Mouse (Mus musculus) forebrain, postnatal 0 days (tissue): Measurements from ENCODE around the gene Nhsl1. TPM values are rescaled to one million over a fixed set of nuclear protein-coding genes. Genes with fewer than 3 reads are reported as not detected.

Experiments used
- ATAC-seq: fragments of 200-750 bp; cut with Nextera tagmentation; 2 replicates; pipeline ENCODE4 v1.8.0; 2017; ENCODE audit warnings: mild to moderate bottlenecking, moderate library complexity
- DNase-seq: peaks from one replicate; pipeline ENCODE4 v3.0.0-alpha.2; 2015
- H3K27ac ChIP-seq: fragments of 300-500 bp; sonication (generic); 2 replicates; pipeline ENCODE4 v1.5.1; 2014; ENCODE audit warnings: low read depth, mild to moderate bottlenecking, antibody characterized with exemption, low read length, moderate library complexity, mixed read lengths
- H3K27me3 ChIP-seq: fragments of 300-500 bp; sonication (generic); 2 replicates; pipeline ENCODE4 v1.6.1; 2014; ENCODE audit warnings: mild to moderate bottlenecking, low read length, mixed read lengths; ENCODE audit not compliant: insufficient read depth
- H3K36me3 ChIP-seq: fragments of 300-500 bp; sonication (generic); 2 replicates; pipeline ENCODE4 v1.6.1; 2014; ENCODE audit warnings: mild to moderate bottlenecking, moderate library complexity; ENCODE audit not compliant: insufficient read depth
- H3K4me1 ChIP-seq: fragments of 300-500 bp; sonication (generic); 2 replicates; pipeline ENCODE4 v1.6.1; 2014; ENCODE audit warnings: antibody characterized with exemption; ENCODE audit not compliant: insufficient read depth
- H3K4me2 ChIP-seq: fragments of 300-500 bp; sonication (generic); 2 replicates; pipeline ENCODE4 v1.6.1; 2014; ENCODE audit warnings: low read depth, mild to moderate bottlenecking, moderate library complexity
- H3K4me3 ChIP-seq: fragments of 300-500 bp; sonication (generic); 2 replicates; pipeline ENCODE4 v1.5.1; 2014; ENCODE audit warnings: low read depth, low read length, mixed read lengths
- H3K9ac ChIP-seq: fragments of 300-500 bp; sonication (generic); 2 replicates; pipeline ENCODE4 v1.6.1; 2014; ENCODE audit warnings: mild to moderate bottlenecking
- H3K9me3 ChIP-seq: fragments of 300-500 bp; sonication (generic); 2 replicates; pipeline ENCODE4 v1.6.1; 2016; ENCODE audit warnings: low read length
- CTCF ChIP-seq: sonication (generic); IDR thresholded peaks from 2 replicates; pipeline ENCODE4 v1.5.1; 2016; ENCODE audit warnings: antibody characterized with exemption, control low read depth, low read depth
- WGBS: fragments of 180-500 bp; shearing (Covaris S2); extraction: QIAGEN DNeasy Blood & Tissue Kit; methylation state at CpG from one replicate; pipeline ENCODE4 v1.1.7; 2014; 5-methylcytosine and 5-hydroxymethylcytosine counted together
- polyA plus RNA-seq: library from polyadenylated mRNA; unstranded; fragments of >200 nt; fragmentation: Nextera tagmentation; extraction: Ambion mirVana; gene quantifications from 2 replicates; pipeline ENCODE4 v1.2.1, GENCODE M21; 2015
- total RNA-seq: library from RNA; depleted of rRNA; stranded (reverse); fragments of >200 nt; gene quantifications from 2 replicates; pipeline ENCODE4 v1.2.3, GENCODE M21; 2014

Gene Nhsl1
- total and polyA plus RNA-seq, 2 experiments from 2014 or later: 8.9 to 22.0 TPM

GRCm38 (mm10) chr10:18408128-18408527 lies 89.3 kb downstream of the Nhsl1 start:
- Histone ChIP-seq H3K9ac (peak overlapping the region; percentile 57), H3K27me3 (no peaks in the 10 kb centered on the region), H3K27ac (peak overlapping the region; percentile 62; the same call in 1 of the 2 replicates), H3K4me2 (peak overlapping the region; percentile 77), H3K4me3 (peak overlapping the region; percentile 45), H3K36me3 (no peaks in the 10 kb centered on the region), H3K4me1 (peaks cover 25% of the 10 kb centered on the region), H3K9me3 (no peaks in the 10 kb centered on the region)
- no peak for TF ChIP-seq CTCF
- DNase-seq (peak; percentile 54), ATAC-seq (no peak)
- WGBS: 1% methylated on average over 11 of the region's 11 CpGs

GRCm38 (mm10) chr10:18408635-18409034 lies 89.8 kb downstream of the Nhsl1 start:
- Histone ChIP-seq H3K4me2 (peak overlapping the region; percentile 77), H3K36me3 (no peaks in the 10 kb centered on the region), H3K9me3 (no peaks in the 10 kb centered on the region), H3K9ac (peak overlapping the region; percentile 57), H3K27me3 (no peaks in the 10 kb centered on the region), H3K27ac (no peak overlapping the region), H3K4me1 (peaks cover 25% of the 10 kb centered on the region), H3K4me3 (peak overlapping the region; percentile 45)
- ATAC-seq (no peak), DNase-seq (peak; percentile 58)
- no peak for TF ChIP-seq CTCF
- 4% methylated on average over 9 of the region's 9 CpGs for WGBS

- Histone ChIP-seq H3K9ac (peak overlapping the region; percentile 57), H3K4me2 (peak overlapping the region; percentile 77), H3K36me3 (no peaks in the 10 kb centered on the region), H3K4me3 (peak overlapping the region; percentile 45), H3K27ac (no peak overlapping the region), H3K4me1 (peaks cover 25% of the 10 kb centered on the region), H3K9me3 (no peaks in the 10 kb centered on the region), H3K27me3 (no peaks in the 10 kb centered on the region)
- no peak for DNase-seq
- 3% methylated on average over 2 of the region's 2 CpGs for WGBS
- no peak for ATAC-seq
- no peak for TF ChIP-seq CTCF
Measured at GRCm38 (mm10) chr10:18409068-18409467, 90.3 kb downstream of the Nhsl1 start.

GRCm38 (mm10) chr10:18411266-18411665 lies 92.5 kb downstream of the Nhsl1 start:
- no peaks in the 10 kb centered on the region for H3K9me3 ChIP-seq
- no peak for ATAC-seq
- H3K36me3 ChIP-seq: no peaks in the 10 kb centered on the region
- peaks cover 25% of the 10 kb centered on the region for H3K4me1 ChIP-seq
- H3K4me3 ChIP-seq: no peak overlapping the region
- no peak for DNase-seq
- H3K27me3 ChIP-seq: no peaks in the 10 kb centered on the region
- H3K27ac ChIP-seq: no peak overlapping the region
- H3K9ac ChIP-seq: no peak overlapping the region
- 76% methylated on average over 2 of the region's 2 CpGs for WGBS
- no peak for TF ChIP-seq CTCF
- H3K4me2 ChIP-seq: peak overlapping the region; percentile 77; the same call in 1 of the 2 replicates

GRCm38 (mm10) chr10:18415946-18416345 lies 97.2 kb downstream of the Nhsl1 start:
- ATAC-seq (no peak), DNase-seq (no peak)
- no peak overlapping the region for H3K9ac ChIP-seq
- no peaks in the 10 kb centered on the region for H3K27me3 ChIP-seq
- no peak overlapping the region for H3K27ac ChIP-seq
- peaks cover 1% of the 10 kb centered on the region; the same call in 1 of the 2 replicates for H3K4me1 ChIP-seq
- no peak overlapping the region for H3K4me2 ChIP-seq
- no peaks in the 10 kb centered on the region for H3K9me3 ChIP-seq
- H3K36me3 ChIP-seq: no peaks in the 10 kb centered on the region
- TF ChIP-seq CTCF: no peak
- H3K4me3 ChIP-seq: no peak overlapping the region
- 92% methylated on average over 11 of the region's 11 CpGs for WGBS

DNA sequence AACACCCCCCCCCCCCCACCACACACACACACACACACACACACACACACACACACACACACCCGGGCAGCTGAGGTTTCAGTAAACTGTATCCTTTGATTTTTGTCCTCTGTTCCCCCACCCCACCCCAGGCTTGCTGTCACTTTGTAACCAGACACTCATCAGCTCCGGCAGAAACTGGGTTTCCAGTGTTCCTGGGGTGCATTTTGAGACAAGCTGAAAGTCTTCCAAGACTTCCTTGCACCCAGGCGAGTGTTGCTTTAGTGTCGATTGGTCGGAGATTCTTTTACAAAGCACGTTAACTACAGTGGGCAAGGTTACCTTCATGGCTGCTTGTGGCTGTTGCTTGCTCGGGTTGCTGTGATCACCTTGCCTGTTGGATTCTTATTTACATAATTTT lies 99.4 kb downstream of the Nhsl1 start:
- peaks cover 4% of the 10 kb centered on the region; the same call in 1 of the 2 replicates for H3K4me1 ChIP-seq
- whole genome bisulfite sequencing: 39% methylated on average over 7 of the region's 7 CpGs
- no peak overlapping the region for H3K9ac ChIP-seq
- H3K4me2 ChIP-seq: no peak overlapping the region
- H3K9me3 ChIP-seq: no peaks in the 10 kb centered on the region
- TF ChIP-seq CTCF: no peak
- H3K27me3 ChIP-seq: no peaks in the 10 kb centered on the region
- H3K36me3 ChIP-seq: no peaks in the 10 kb centered on the region
- H3K4me3 ChIP-seq: no peak overlapping the region
- ATAC-seq (no peak), DNase-seq (no peak)
- H3K27ac ChIP-seq: no peak overlapping the region

- H3K27ac ChIP-seq: no peak overlapping the region
- no peaks in the 10 kb centered on the region for H3K36me3 ChIP-seq
- DNase-seq: no peak
- no peak overlapping the region for H3K4me3 ChIP-seq
- no peaks in the 10 kb centered on the region for H3K27me3 ChIP-seq
- no peak for TF ChIP-seq CTCF
- H3K4me2 ChIP-seq: no peak overlapping the region
- 73% methylated on average over 10 of the region's 10 CpGs for WGBS
- no peak for ATAC-seq
- H3K9me3 ChIP-seq: no peaks in the 10 kb centered on the region
- peaks cover 4% of the 10 kb centered on the region; the same call in 1 of the 2 replicates for H3K4me1 ChIP-seq
- H3K9ac ChIP-seq: no peak overlapping the region
Measured at GRCm38 (mm10) chr10:18419508-18419907, 100.7 kb downstream of the Nhsl1 start.
